Mouse (Mus musculus): ENCODE data around the gene Nhlh2.

DNA sequence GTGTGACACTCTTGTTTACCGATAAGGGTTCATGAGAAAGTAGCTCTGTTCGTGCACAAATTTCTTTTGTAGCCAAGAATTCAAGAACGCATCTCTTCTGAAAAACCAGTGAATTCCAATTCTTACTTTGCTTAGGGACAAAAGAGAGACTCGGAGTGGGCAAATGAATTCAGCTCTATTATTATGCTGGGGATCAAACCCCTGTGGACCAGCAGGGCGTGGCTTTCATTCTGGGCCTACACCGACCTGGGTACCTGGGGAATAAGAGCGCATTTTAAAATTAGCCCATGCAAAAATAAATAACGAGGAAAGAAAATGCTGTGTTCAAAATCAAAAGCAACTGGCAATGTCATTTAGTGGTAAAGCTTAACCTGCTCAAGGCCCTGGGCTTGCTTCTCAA lies 43.4 kb downstream of the Nhlh2 start:
- no peak for TF ChIP-seq CTCF (IDR thresholded peaks at IDR 0.05; ENCODE audit: low read depth)
- no peak for TF ChIP-seq EP300 (optimal IDR thresholded peaks at IDR 0.05)

Measured in stomach, postnatal 0 days (tissue).